Mouse (Mus musculus) adrenal gland, adult 2 months (tissue): ENCODE data around the gene Incenp. TPM values are rescaled to one million over a fixed set of nuclear protein-coding genes. Genes with fewer than 3 reads are reported as not detected.

Experiments used
- microRNA-seq, 2 experiments: library from miRNA; unstranded; fragments of <30 nt; microRNA quantifications; one replicate each; pipeline ENCODE4 v1.2.0; 2021
- polyA plus RNA-seq: library from polyadenylated mRNA; depleted of rRNA; stranded (reverse); fragments of >200 nt; gene quantifications from 2 replicates; pipeline ENCODE4 v1.2.3, GENCODE M21; 2012; rRNA removed
- total RNA-seq, 2 experiments: library from RNA; stranded (reverse); gene quantifications; 2 replicates each; pipeline ENCODE4 v1.2.3; 2021

The Incenp gene
- total and polyA plus RNA-seq, 3 experiments: 5.1 to 11.1 (median 9.4) TPM

Small RNA genes lying within 50 kb of the gene (microRNA-seq; reads per million reads assigned to microRNA genes)
- gene Gm22369 (0 reads per million in 2 experiments), gene Gm24484 (0 reads per million in 2 experiments)

Other genes starting within 250 kb of the Incenp start
- gene Scgb2a2, start 52.0 kb downstream of the Incenp start, total RNA-seq: not detected
- gene Scgb2a2, start 52.0 kb downstream of the Incenp start, polyA plus RNA-seq: not detected in 2 replicates
- 1,000 to 10,000 TPM; 3,718 to 3,915 TPM for gene Fth1, start 81.0 kb upstream of the Incenp start, total RNA-seq
- 39,639 and 47,224 TPM in 2 replicates for gene Fth1, start 81.0 kb upstream of the Incenp start, polyA plus RNA-seq
- gene Best1, start 102.1 kb upstream of the Incenp start, total RNA-seq: under 1 TPM; 0.17 to 0.62 TPM
- gene Best1, start 102.1 kb upstream of the Incenp start, polyA plus RNA-seq: 0.16 and 0.46 TPM in 2 replicates
- 10 to 100 TPM in 1 of 2 experiments, 1 to 10 TPM in 1; 4.1 to 10.3 TPM for gene Rab3il1, start 102.1 kb upstream of the Incenp start, total RNA-seq
- 9.1 and 9.4 TPM in 2 replicates for gene Rab3il1, start 102.1 kb upstream of the Incenp start, polyA plus RNA-seq
- 10 to 100 TPM; 13.3 to 17.6 TPM for gene Fads3, start 142.0 kb upstream of the Incenp start, total RNA-seq
- 57.7 and 61.3 TPM in 2 replicates for gene Fads3, start 142.0 kb upstream of the Incenp start, polyA plus RNA-seq
- 1,000 to 10,000 TPM; 1,573 to 1,677 TPM for gene Fads2, start 202.2 kb upstream of the Incenp start, total RNA-seq
- gene Fads2, start 202.2 kb upstream of the Incenp start, polyA plus RNA-seq: 836 and 1,349 TPM in 2 replicates